Comparison of ENCODE assay signal across 15 mouse cellular contexts in the genomic region with DNA sequence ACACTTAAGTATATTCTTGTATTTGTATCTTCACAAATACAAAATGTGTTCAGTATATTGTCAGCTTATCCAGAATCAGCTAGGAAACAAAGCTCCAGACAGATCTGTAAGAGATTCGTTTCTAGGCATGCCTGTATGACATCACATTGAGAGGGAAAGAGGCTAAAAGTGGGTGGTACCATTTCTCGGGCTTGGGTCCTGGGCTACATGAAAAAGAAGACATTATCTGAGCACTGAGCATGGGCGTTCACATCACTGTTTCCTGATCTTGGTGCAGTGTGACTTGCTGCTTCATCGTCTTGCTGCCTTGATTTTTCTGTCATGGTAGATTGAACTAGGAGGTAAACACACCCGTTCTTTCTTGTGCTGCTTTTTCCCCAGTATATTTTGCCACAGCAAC.
"Had no signal": no experiment of that assay in that cellular context is flagged by ENCODE, and none has a peak within 500 bp of the region (broad histone marks: within the 10 kb centered on the region; RNA-seq: fewer than 3 reads in every experiment).

No protein-coding gene starts in this region.

- H3K9me3 ChIP-seq: intestine, embryonic 15.5 days; kidney, embryonic 15.5 days; liver, embryonic 13.5 days; midbrain, embryonic 12.5 days; midbrain, embryonic 15.5 days; neural tube, embryonic 12.5 days; neural tube, embryonic 15.5 days; stomach, embryonic 15.5 days had no signal

- H3K27ac ChIP-seq: kidney, embryonic 15.5 days; left cerebral cortex, adult 2 months; liver, embryonic 13.5 days; midbrain, embryonic 12.5 days; midbrain, embryonic 15.5 days; neural tube, embryonic 12.5 days; neural tube, embryonic 15.5 days; stomach, embryonic 15.5 days had no signal

- H3K36me3 ChIP-seq: intestine, embryonic 15.5 days; liver, embryonic 13.5 days; midbrain, embryonic 12.5 days; neural tube, embryonic 15.5 days; stomach, embryonic 15.5 days had no signal

- H3K9ac ChIP-seq: intestine, embryonic 15.5 days; kidney, embryonic 15.5 days; liver, embryonic 13.5 days; midbrain, embryonic 12.5 days; midbrain, embryonic 15.5 days; neural tube, embryonic 12.5 days; neural tube, embryonic 15.5 days; stomach, embryonic 15.5 days had no signal

- DNase-seq: layer of hippocampus, postnatal 36 days; liver, embryonic 13.5 days; right cerebral cortex, adult 18-20 months; right cerebral cortex, postnatal 14 days; right cerebral cortex, postnatal 4 days; spleen, adult 18-20 months; thymus, postnatal 25 days had no signal

- H3K4me1 ChIP-seq: midbrain, embryonic 12.5 days; midbrain, embryonic 15.5 days; neural tube, embryonic 12.5 days; neural tube, embryonic 15.5 days had no signal

- H3K4me2 ChIP-seq: intestine, embryonic 15.5 days; kidney, embryonic 15.5 days; liver, embryonic 13.5 days; midbrain, embryonic 12.5 days; midbrain, embryonic 15.5 days; neural tube, embryonic 12.5 days; neural tube, embryonic 15.5 days; stomach, embryonic 15.5 days had no signal

- ATAC-seq: intestine, embryonic 15.5 days; midbrain, embryonic 15.5 days had no signal

- H3K4me3 ChIP-seq: intestine, embryonic 15.5 days; kidney, embryonic 15.5 days; left cerebral cortex, adult 2 months; liver, embryonic 13.5 days; midbrain, embryonic 12.5 days; midbrain, embryonic 15.5 days; neural tube, embryonic 12.5 days; neural tube, embryonic 15.5 days; stomach, embryonic 15.5 days had no signal

- H3K27me3 ChIP-seq: intestine, embryonic 15.5 days; kidney, embryonic 15.5 days; liver, embryonic 13.5 days; midbrain, embryonic 12.5 days; midbrain, embryonic 15.5 days; neural tube, embryonic 12.5 days; neural tube, embryonic 15.5 days; stomach, embryonic 15.5 days had no signal
